ENCODE assay signal across 9 mouse cellular contexts in the genomic region with DNA sequence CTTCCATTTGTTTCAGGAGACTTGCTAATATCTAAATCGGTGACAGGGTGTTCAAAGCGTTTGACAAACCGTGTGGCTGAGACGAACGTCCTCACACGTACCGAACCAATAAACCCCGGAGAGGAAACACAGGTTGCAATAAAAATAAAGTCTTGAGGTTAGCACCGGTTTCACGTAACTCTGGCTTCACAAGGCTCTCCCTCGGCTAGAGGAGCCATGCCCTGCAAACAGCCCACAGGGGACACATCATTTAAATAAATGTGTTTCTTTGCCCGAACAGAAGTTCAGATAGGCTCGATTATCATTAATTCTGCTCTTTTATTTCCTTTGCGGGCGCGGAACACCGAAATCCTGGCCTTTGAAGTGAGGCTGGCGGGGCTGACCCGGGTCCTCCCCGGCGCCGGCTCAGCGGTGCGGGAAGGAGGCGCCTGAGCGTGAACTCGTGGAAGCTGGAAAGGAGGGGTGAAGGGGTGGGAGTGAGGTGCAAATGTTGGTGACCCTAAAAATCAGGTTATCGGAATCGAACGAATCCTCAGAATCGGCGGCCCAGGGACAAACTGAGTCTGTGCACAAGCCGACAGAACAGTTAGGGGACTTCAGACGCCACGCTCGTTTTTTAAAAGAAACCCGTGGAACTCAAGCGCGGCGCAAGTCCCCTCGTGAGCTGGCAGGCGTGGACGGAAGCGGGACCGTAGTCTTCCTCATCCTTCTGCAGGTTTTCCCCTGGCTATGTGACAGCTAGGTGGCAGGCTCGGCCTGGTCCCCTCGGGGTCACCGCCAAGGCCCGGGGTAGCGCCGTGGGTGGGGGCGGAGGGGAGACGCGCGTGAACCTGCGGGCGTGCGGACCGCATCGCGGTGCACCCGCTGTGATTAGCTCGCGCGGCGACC. TPM values are rescaled to one million over a fixed set of nuclear protein-coding genes. Genes with fewer than 3 reads are reported as not detected.
DNase-seq lines count a peak whose midpoint lies in the region; ATAC-seq and TF ChIP-seq lines count a peak whose summit lies in the region.
"Had no signal": no experiment of that assay in that cellular context is flagged by ENCODE, and none has a peak within 500 bp of the region (broad histone marks: within the 10 kb centered on the region; RNA-seq: fewer than 3 reads in every experiment).

No protein-coding gene starts in this region.

- peaks cover 54% of the 10 kb centered on the region for H3K27me3 ChIP-seq in intestine, embryonic 15.5 days (replicated peaks)
- peaks cover 37% of the 10 kb centered on the region for H3K27me3 ChIP-seq in lung, postnatal 0 days (replicated peaks; ENCODE audit: insufficient read depth, low read length)
- peaks cover 21% of the 10 kb centered on the region; the same call in 1 of the 2 replicates for H3K27me3 ChIP-seq in stomach, embryonic 14.5 days (ENCODE audit: control insufficient read depth, insufficient read depth, low read length)

- WGBS in intestine, embryonic 15.5 days = 1% methylated on average over 65 of the region's 66 CpGs
- WGBS in lung, postnatal 0 days = 4% methylated on average over 66 of the region's 66 CpGs
- 1% methylated on average over 66 of the region's 66 CpGs for WGBS in stomach, embryonic 14.5 days

- peaks cover 15% of the 10 kb centered on the region for H3K4me1 ChIP-seq in intestine, embryonic 15.5 days (replicated peaks)
- H3K4me1 ChIP-seq in lung, postnatal 0 days (ENCODE audit: insufficient read depth, low read depth, low read length) = peaks cover 6% of the 10 kb centered on the region; the same call in 1 of the 2 replicates
- H3K4me1 ChIP-seq in stomach, embryonic 14.5 days (ENCODE audit: control insufficient read depth, insufficient read depth, low read length) = 0 out of 2 replicates have a peak, but pooled peaks cover 3% of the 10 kb centered on the region

- H3K4me3 ChIP-seq in intestine, embryonic 15.5 days (replicated peaks) = peak overlapping the region; percentile 51
- H3K4me3 ChIP-seq in lung, postnatal 0 days (ENCODE audit: low read depth, low read length) = peak overlapping the region; percentile 43
- H3K4me3 ChIP-seq in stomach, embryonic 14.5 days (ENCODE audit: low read depth, low read length) = peak overlapping the region; percentile 49

- H3K9me3 ChIP-seq in intestine, embryonic 15.5 days = no peaks in the 10 kb centered on the region
- no peaks in the 10 kb centered on the region for H3K9me3 ChIP-seq in lung, postnatal 0 days (ENCODE audit: low read length)
- H3K9me3 ChIP-seq in stomach, embryonic 14.5 days (ENCODE audit: control insufficient read depth, low read depth, low read length) = no peaks in the 10 kb centered on the region

- TF ChIP-seq CTCF in lung, postnatal 0 days (IDR thresholded peaks at IDR 0.05) = no peak; the same call in 1 of the 2 replicates

- peak; percentile 23 for DNase-seq in right cerebral cortex, postnatal 25 days
- DNase-seq in right cerebral cortex, postnatal 36 days (ENCODE audit: low spot score in 2 of 2) = no peak
- peak; percentile 68 for DNase-seq in embryo, embryonic 10 days (ENCODE audit: low spot score)
- DNase-seq in forelimb bud, embryonic 11.5 days (ENCODE audit: low read depth, low spot score) = peak; percentile 66
- peak; percentile 34 for DNase-seq in lung, postnatal 0 days (ENCODE audit: low spot score)

- no peaks in the 10 kb centered on the region for H3K36me3 ChIP-seq in intestine, embryonic 15.5 days
- H3K36me3 ChIP-seq in lung, postnatal 0 days (ENCODE audit: insufficient read depth, low read length) = no peaks in the 10 kb centered on the region
- no peaks in the 10 kb centered on the region for H3K36me3 ChIP-seq in stomach, embryonic 14.5 days (ENCODE audit: control insufficient read depth, insufficient read depth, low read length)

- peak overlapping the region; percentile 44 for H3K9ac ChIP-seq in intestine, embryonic 15.5 days
- H3K9ac ChIP-seq in lung, postnatal 0 days (replicated peaks; ENCODE audit: low read depth) = no peak overlapping the region
- H3K9ac ChIP-seq in stomach, embryonic 14.5 days (replicated peaks; ENCODE audit: low read depth, low read length) = no peak overlapping the region; the same call in 1 of the 2 replicates

- no peak overlapping the region for H3K27ac ChIP-seq in intestine, embryonic 15.5 days
- no peak overlapping the region for H3K27ac ChIP-seq in lung, postnatal 0 days (ENCODE audit: low read length)
- no peak overlapping the region for H3K27ac ChIP-seq in stomach, embryonic 14.5 days (ENCODE audit: low read length)

- peak overlapping the region; percentile 96 for H3K4me2 ChIP-seq in intestine, embryonic 15.5 days (replicated peaks)
- H3K4me2 ChIP-seq in lung, postnatal 0 days (replicated peaks; ENCODE audit: low read depth, low read length) = peak overlapping the region; percentile 87
- H3K4me2 ChIP-seq in stomach, embryonic 14.5 days (replicated peaks; ENCODE audit: low read depth, low read length) = peak overlapping the region; percentile 92

- TF ChIP-seq EP300 in lung, postnatal 0 days (IDR thresholded peaks at IDR 0.05) = no peak

- ATAC-seq in intestine, embryonic 15.5 days = no peak; the same call in 1 of the 2 replicates
- no peak; the same call in 1 of the 2 replicates for ATAC-seq in lung, postnatal 0 days
- ATAC-seq in stomach, embryonic 14.5 days (ENCODE audit: insufficient number of reproducible peaks, insufficient read depth, low FRiP score, low read depth) = no peak
- no peak for ATAC-seq in megakaryocyte-erythroid progenitor cell, adult 5-6 weeks (replicated peaks; ENCODE audit: low FRiP score, low TSS enrichment, poor library complexity, severe bottlenecking)

RNA-seq across cellular contexts. Expression of a gene that starts 0.5 kb away (rescaled TPM):
- 15.0 and 15.2 TPM in 2 replicates for polyA plus RNA-seq in intestine, embryonic 15.5 days (2015; fragmentation: Nextera tagmentation; extraction: Ambion mirVana)
- 1.9 TPM in 2 replicates for polyA plus RNA-seq in lung, postnatal 0 days (2015; fragmentation: Nextera tagmentation; extraction: Ambion mirVana)
- 28.7 and 30.2 TPM in 2 replicates for polyA plus RNA-seq in stomach, embryonic 14.5 days (2014; fragmentation: Nextera tagmentation; extraction: Ambion mirVana)
- total RNA-seq in megakaryocyte-erythroid progenitor cell, adult 5-6 weeks (2014; fragmentation: Nextera tagmentation) = not detected in 2 replicates
- not detected in 2 replicates for total RNA-seq in megakaryocyte-erythroid progenitor cell, adult 5-6 weeks (2017)
- total RNA-seq: neutrophil, adult 5-6 weeks had no signal

Comparison
In these comparisons a context has a peak if more than half of its experiments do, and no peak if none do; other contexts are left out.
1. DNase-seq: peak in right cerebral cortex, postnatal 25 days (single experiment), embryo, embryonic 10 days (single experiment), forelimb bud, embryonic 11.5 days (single experiment) and lung, postnatal 0 days (single experiment); none in right cerebral cortex, postnatal 36 days (0 of 2).
2. Peak in every context shown above with its lines, with median percentiles within 50 percentile points of each other: H3K4me2 ChIP-seq and H3K4me3 ChIP-seq.